Comparison of ENCODE assay signal across 8 mouse cellular contexts in genomic region chr12:41483091-41483592, GRCm38 (mm10). TPM values are rescaled to one million over a fixed set of nuclear protein-coding genes. Genes with fewer than 3 reads are reported as not detected.
DNase-seq lines count a peak whose midpoint lies in the region; ATAC-seq and TF ChIP-seq lines count a peak whose summit lies in the region.

No protein-coding gene starts in this region.

- H3K4me3 ChIP-seq in kidney, postnatal 0 days (replicated peaks; ENCODE audit: low read depth, low read length): peak overlapping the region; percentile 31; the same call in 1 of the 2 replicates
- peak overlapping the region; percentile 45 for H3K4me3 ChIP-seq in hindbrain, embryonic 12.5 days
- peak overlapping the region; percentile 57 for H3K4me3 ChIP-seq in midbrain, embryonic 13.5 days (replicated peaks)

- H3K9me3 ChIP-seq in kidney, postnatal 0 days (replicated peaks; ENCODE audit: low read length): no peaks in the 10 kb centered on the region
- H3K9me3 ChIP-seq in hindbrain, embryonic 12.5 days (replicated peaks): no peaks in the 10 kb centered on the region
- no peaks in the 10 kb centered on the region for H3K9me3 ChIP-seq in midbrain, embryonic 13.5 days

- no peaks in the 10 kb centered on the region for H3K36me3 ChIP-seq in kidney, postnatal 0 days (ENCODE audit: insufficient read depth, low read length)
- no peaks in the 10 kb centered on the region for H3K36me3 ChIP-seq in hindbrain, embryonic 12.5 days
- H3K36me3 ChIP-seq in midbrain, embryonic 13.5 days: no peaks in the 10 kb centered on the region

- no peak for DNase-seq in kidney, postnatal 0 days (ENCODE audit: low spot score)
- DNase-seq in kidney, postnatal 36 days: no peak
- peak; percentile 19 to 31 for DNase-seq in cerebellum, postnatal 36 days
- DNase-seq in c-Kit-positive CD71-positive TER-119-positive erythroid progenitor cells, embryonic 14.5 days (ENCODE audit: low spot score): no peak
- no peak for DNase-seq in thymus, postnatal 25 days

- H3K27ac ChIP-seq in kidney, postnatal 0 days: no peak overlapping the region
- H3K27ac ChIP-seq in hindbrain, embryonic 12.5 days: peak overlapping the region; percentile 89
- H3K27ac ChIP-seq in midbrain, embryonic 13.5 days: peak overlapping the region; percentile 94

- 72% methylated on average over 5 of the region's 5 CpGs for WGBS in kidney, postnatal 0 days
- 84% methylated on average over 5 of the region's 5 CpGs for WGBS in hindbrain, embryonic 12.5 days
- 83% methylated on average over 5 of the region's 5 CpGs for WGBS in midbrain, embryonic 13.5 days

- H3K27me3 ChIP-seq in kidney, postnatal 0 days (ENCODE audit: insufficient read depth, low read length): no peaks in the 10 kb centered on the region
- no peaks in the 10 kb centered on the region for H3K27me3 ChIP-seq in hindbrain, embryonic 12.5 days
- H3K27me3 ChIP-seq in midbrain, embryonic 13.5 days: no peaks in the 10 kb centered on the region

- no peak overlapping the region for H3K9ac ChIP-seq in kidney, postnatal 0 days (ENCODE audit: low read depth, low read length)
- peak overlapping the region; percentile 65 for H3K9ac ChIP-seq in hindbrain, embryonic 12.5 days
- peak overlapping the region; percentile 83 for H3K9ac ChIP-seq in midbrain, embryonic 13.5 days (replicated peaks)

- no peak for TF ChIP-seq CTCF in kidney, postnatal 0 days (IDR thresholded peaks at IDR 0.05; ENCODE audit: low read depth)

- ATAC-seq in kidney, postnatal 0 days (replicated peaks; ENCODE audit: low FRiP score, low read depth): no peak
- no peak for ATAC-seq in hindbrain, embryonic 12.5 days (ENCODE audit: low FRiP score)
- no peak for ATAC-seq in midbrain, embryonic 13.5 days
- no peak for ATAC-seq in megakaryocyte progenitor cell, adult 5-6 weeks (replicated peaks; ENCODE audit: poor library complexity)

- no peaks in the 10 kb centered on the region for H3K4me1 ChIP-seq in kidney, postnatal 0 days (replicated peaks; ENCODE audit: insufficient read depth, low read length)
- peaks cover 13% of the 10 kb centered on the region for H3K4me1 ChIP-seq in hindbrain, embryonic 12.5 days
- H3K4me1 ChIP-seq in midbrain, embryonic 13.5 days (replicated peaks): peaks cover 29% of the 10 kb centered on the region

- H3K4me2 ChIP-seq in kidney, postnatal 0 days (ENCODE audit: low read length): peak overlapping the region; percentile 73
- peak overlapping the region; percentile 56 for H3K4me2 ChIP-seq in hindbrain, embryonic 12.5 days (replicated peaks)
- H3K4me2 ChIP-seq in midbrain, embryonic 13.5 days (replicated peaks): peak overlapping the region; percentile 64

RNA-seq across cellular contexts. Expression of gene Lrrn3, which starts 3.1 kb away (rescaled TPM):
- polyA plus RNA-seq in kidney, postnatal 0 days (2015; fragmentation: Nextera tagmentation; extraction: Ambion mirVana): 2.7 and 2.8 TPM in 2 replicates
- polyA plus RNA-seq in hindbrain, embryonic 12.5 days (2016; fragmentation: Nextera tagmentation; extraction: Ambion mirVana): 58.5 and 68.8 TPM in 2 replicates
- 78.4 and 82.4 TPM in 2 replicates for polyA plus RNA-seq in midbrain, embryonic 13.5 days (2015; fragmentation: Nextera tagmentation; extraction: Ambion mirVana)
- 0.15 TPM in 1 of 2 replicates, not detected in the other for total RNA-seq in megakaryocyte progenitor cell, adult 5-6 weeks (2015)
- 0.30 and 0.58 TPM in 2 replicates for total RNA-seq in megakaryocyte progenitor cell, adult 5-6 weeks (2017)

Comparison
In these comparisons a context has a peak if more than half of its experiments do, and no peak if none do; other contexts are left out.
1. DNase-seq: peak in cerebellum, postnatal 36 days (2 of 2); none in kidney, postnatal 0 days (single experiment), kidney, postnatal 36 days (0 of 2), c-Kit-positive CD71-positive TER-119-positive erythroid progenitor cells, embryonic 14.5 days (single experiment) and thymus, postnatal 25 days (single experiment).
2. RNA of gene Lrrn3, which starts 3.1 kb away (polyA plus RNA-seq): 78.4 to 82.4 TPM in midbrain, embryonic 13.5 days and 58.5 to 68.8 TPM in hindbrain, embryonic 12.5 days; 2.7 to 2.8 TPM in kidney, postnatal 0 days; every median in the first group is over 10 times any median in the second.
3. Peak in every context shown above with its lines, with median percentiles within 50 percentile points of each other: H3K4me2 ChIP-seq and H3K4me3 ChIP-seq.